Mouse (Mus musculus) megakaryocyte, embryonic 14.5 days (primary cell): Measurements from ENCODE around the gene Mcm5.

Source experiments
- FLI1 ChIP-seq: IDR thresholded peaks from 2 replicates; pipeline ENCODE4 v1.6.1; 2012; ENCODE audit warnings: low read length, inconsistent platforms, mixed read lengths
- GATA1 ChIP-seq: IDR thresholded peaks from 3 replicates; pipeline ENCODE4 v1.6.1; 2012; ENCODE audit warnings: mixed read lengths, low read length, inconsistent platforms, borderline replicate concordance

- TF ChIP-seq GATA1 (no peak), FLI1 (no peak)
These were observed 46.5 kb downstream of the Mcm5 start for GRCm38 (mm10) chr8:75155740-75156322.
